Mouse (Mus musculus) E14TG2a.4 (cell line): ENCODE data around the gene Slc30a2.

ENCODE experiments used
- H3K27me3 ChIP-seq: 2 replicates; pipeline ENCODE4 v1.6.1; 2014; ENCODE audit warnings: low read length, control low read depth; ENCODE audit not compliant: insufficient read depth
- H3K36me3 ChIP-seq: 2 replicates; pipeline ENCODE4 v1.6.1; 2014; ENCODE audit warnings: low read length, control low read depth; ENCODE audit not compliant: insufficient read depth
- H3K4me1 ChIP-seq: replicated peaks from 2 replicates; pipeline ENCODE4 v1.6.1; 2014; ENCODE audit warnings: low read depth, low read length, control low read depth
- H3K4me3 ChIP-seq: replicated peaks from 2 replicates; pipeline ENCODE4 v1.5.1; 2014; ENCODE audit warnings: mild to moderate bottlenecking, low read length
- H3K9me3 ChIP-seq: 2 replicates; pipeline ENCODE4 v1.6.1; 2014; ENCODE audit warnings: low read length, control low read depth
- CTCF ChIP-seq: conservative IDR thresholded peaks from 2 replicates; pipeline ENCODE4 v1.5.1; 2014; ENCODE audit warnings: low read length
- NANOG ChIP-seq: IDR thresholded peaks from 2 replicates; pipeline ENCODE4 v1.6.1; 2014; ENCODE audit warnings: borderline replicate concordance, low read length, mixed read lengths
- POU5F1 ChIP-seq: IDR thresholded peaks from 2 replicates; pipeline ENCODE4 v1.6.1; 2014; ENCODE audit warnings: low read length, borderline replicate concordance

The Slc30a2 gene

GRCm38 (mm10) chr4:134359649-134360048 lies 16.7 kb downstream of the Slc30a2 start:
- TF ChIP-seq POU5F1 (no peak), CTCF (no peak), NANOG (no peak)
- no peaks in the 10 kb centered on the region for H3K9me3 ChIP-seq
- peaks cover 63% of the 10 kb centered on the region for H3K4me1 ChIP-seq
- no peak overlapping the region for H3K4me3 ChIP-seq
- no peaks in the 10 kb centered on the region for H3K36me3 ChIP-seq
- H3K27me3 ChIP-seq: peaks cover 5% of the 10 kb centered on the region; the same call in 1 of the 2 replicates

DNA sequence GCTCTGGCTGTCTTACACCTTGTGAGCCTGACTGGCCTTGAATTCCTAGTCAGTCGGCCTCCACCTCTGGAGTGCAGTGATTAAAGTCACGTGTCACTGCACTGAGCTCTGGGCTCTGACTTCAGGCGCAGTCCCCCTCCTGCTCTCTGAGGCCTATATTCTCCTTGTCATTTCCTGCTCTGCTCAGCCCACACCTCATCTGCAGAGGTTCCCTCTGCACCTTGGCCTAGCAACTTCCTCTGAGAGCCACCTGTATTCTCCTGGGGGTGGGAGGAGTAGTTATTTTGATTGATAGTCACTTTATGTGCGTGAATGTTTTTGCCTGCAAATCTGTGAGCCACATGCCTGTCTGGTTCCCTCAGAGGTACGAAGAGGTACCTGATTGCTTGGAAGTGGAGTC lies 18.2 kb downstream of the Slc30a2 start:
- no peak for TF ChIP-seq POU5F1
- no peak for TF ChIP-seq NANOG
- no peak for TF ChIP-seq CTCF
- Histone ChIP-seq H3K36me3 (no peaks in the 10 kb centered on the region), H3K4me3 (no peak overlapping the region), H3K27me3 (peaks cover 16% of the 10 kb centered on the region), H3K9me3 (no peaks in the 10 kb centered on the region), H3K4me1 (peaks cover 61% of the 10 kb centered on the region)

DNA sequence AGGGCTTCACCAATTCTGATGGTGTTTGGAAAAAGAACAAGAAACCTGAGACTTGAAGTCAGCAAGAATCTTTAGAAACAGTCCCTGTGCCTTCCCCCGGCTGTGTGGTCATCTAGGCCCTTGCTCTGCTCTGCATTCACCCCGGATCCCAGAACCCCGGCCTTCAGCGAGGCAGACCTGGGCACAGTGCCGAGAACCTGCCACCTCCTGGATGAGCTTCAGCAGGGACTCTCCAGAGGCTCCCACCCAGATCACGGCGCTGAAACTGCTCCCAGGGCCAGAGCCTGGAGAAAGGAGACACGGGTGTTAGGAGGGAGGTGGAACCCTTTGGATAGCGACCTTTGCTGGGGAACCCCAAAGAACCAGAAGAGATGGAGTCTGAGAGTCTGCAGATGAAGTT lies 19.1 kb downstream of the Slc30a2 start:
- Histone ChIP-seq H3K9me3 (no peaks in the 10 kb centered on the region), H3K4me3 (no peak overlapping the region), H3K4me1 (peaks cover 53% of the 10 kb centered on the region), H3K27me3 (peaks cover 15% of the 10 kb centered on the region), H3K36me3 (no peaks in the 10 kb centered on the region)
- TF ChIP-seq CTCF: no peak
- TF ChIP-seq POU5F1: no peak
- no peak for TF ChIP-seq NANOG

- Histone ChIP-seq H3K9me3 (no peaks in the 10 kb centered on the region), H3K36me3 (no peaks in the 10 kb centered on the region), H3K4me1 (peaks cover 50% of the 10 kb centered on the region), H3K4me3 (peak overlapping the region; percentile 27; the same call in 1 of the 2 replicates), H3K27me3 (peaks cover 13% of the 10 kb centered on the region; the same call in 1 of the 2 replicates)
- TF ChIP-seq NANOG (no peak), CTCF (no peak), POU5F1 (no peak)
Measured at GRCm38 (mm10) chr4:134362586-134362985, 19.6 kb downstream of the Slc30a2 start.

DNA sequence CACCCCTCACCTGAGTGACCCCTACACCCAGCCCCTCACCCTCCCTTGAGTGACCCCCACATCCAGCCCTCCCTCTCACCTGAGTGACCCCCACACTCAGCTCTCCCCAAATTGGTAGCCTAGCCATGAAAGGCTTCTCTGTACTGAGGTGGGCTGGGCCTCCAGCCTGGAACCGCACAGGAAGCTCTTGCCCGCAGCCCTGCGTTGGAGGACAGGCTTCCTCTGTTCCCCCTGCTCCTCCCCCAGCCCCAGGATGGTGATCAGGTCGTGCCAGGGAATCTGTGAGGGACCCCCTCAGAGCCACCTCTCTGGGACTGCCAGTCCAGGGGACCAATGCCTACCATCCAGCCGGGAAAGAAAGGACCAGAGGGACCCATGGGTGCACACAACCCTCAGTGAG lies 22.3 kb downstream of the Slc30a2 start:
- Histone ChIP-seq H3K4me3 (no peak overlapping the region), H3K9me3 (no peaks in the 10 kb centered on the region), H3K4me1 (peaks cover 54% of the 10 kb centered on the region), H3K27me3 (peaks cover 33% of the 10 kb centered on the region), H3K36me3 (no peaks in the 10 kb centered on the region)
- TF ChIP-seq CTCF (no peak), POU5F1 (no peak), NANOG (no peak)

DNA sequence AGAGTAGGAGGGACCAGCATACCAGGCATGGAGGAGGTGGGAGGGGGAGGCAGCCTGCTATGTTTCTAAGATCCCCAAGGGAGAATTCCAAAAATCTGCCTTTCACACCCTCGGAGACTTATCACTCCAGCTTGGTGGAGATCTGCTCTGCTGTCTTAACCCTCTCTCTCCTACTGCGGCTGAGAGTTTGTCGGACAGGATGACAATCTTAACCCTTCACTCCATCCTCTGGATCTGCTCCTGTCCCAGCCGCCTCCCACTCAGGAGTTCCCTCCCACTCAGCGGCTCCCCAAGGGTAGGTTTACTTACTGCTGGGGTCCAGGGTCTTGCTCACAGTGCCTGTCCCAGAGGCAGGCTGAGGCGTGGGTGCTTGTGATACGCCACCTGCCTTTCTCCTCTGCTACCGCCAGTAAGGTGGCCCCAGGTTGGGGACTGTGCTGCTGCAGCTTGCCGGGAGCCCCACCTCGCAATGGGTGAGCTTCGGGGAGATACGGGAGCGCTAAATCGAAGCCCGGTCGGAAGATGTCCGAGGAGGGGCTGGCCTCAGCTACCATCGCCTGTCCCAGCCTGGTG lies 27.8 kb downstream of the Slc30a2 start:
- Histone ChIP-seq H3K36me3 (no peaks in the 10 kb centered on the region), H3K9me3 (no peaks in the 10 kb centered on the region), H3K27me3 (peaks cover 42% of the 10 kb centered on the region), H3K4me3 (peak overlapping the region; percentile 83), H3K4me1 (peaks cover 69% of the 10 kb centered on the region)
- no peak for TF ChIP-seq NANOG
- no peak for TF ChIP-seq CTCF
- TF ChIP-seq POU5F1: no peak

- TF ChIP-seq CTCF (no peak), NANOG (no peak), POU5F1 (no peak)
- Histone ChIP-seq H3K4me3 (peak overlapping the region; percentile 83), H3K36me3 (no peaks in the 10 kb centered on the region), H3K27me3 (peaks cover 40% of the 10 kb centered on the region), H3K4me1 (peaks cover 72% of the 10 kb centered on the region), H3K9me3 (no peaks in the 10 kb centered on the region)
Measured at GRCm38 (mm10) chr4:134371316-134371855, 28.4 kb downstream of the Slc30a2 start.

- TF ChIP-seq POU5F1: no peak
- TF ChIP-seq NANOG: no peak
- TF ChIP-seq CTCF: no peak
- H3K36me3 ChIP-seq: no peaks in the 10 kb centered on the region
- H3K4me3 ChIP-seq: peak overlapping the region; percentile 83
- H3K27me3 ChIP-seq: peaks cover 40% of the 10 kb centered on the region
- H3K9me3 ChIP-seq: no peaks in the 10 kb centered on the region
- H3K4me1 ChIP-seq: peaks cover 80% of the 10 kb centered on the region
Measured at GRCm38 (mm10) chr4:134372294-134372747, 29.3 kb downstream of the Slc30a2 start.

- Histone ChIP-seq H3K9me3 (no peaks in the 10 kb centered on the region), H3K36me3 (no peaks in the 10 kb centered on the region), H3K4me3 (no peak overlapping the region), H3K4me1 (peaks cover 77% of the 10 kb centered on the region), H3K27me3 (peaks cover 38% of the 10 kb centered on the region)
- TF ChIP-seq POU5F1: no peak
- TF ChIP-seq CTCF: no peak
- TF ChIP-seq NANOG: no peak
Measured at GRCm38 (mm10) chr4:134373295-134373694, 30.3 kb downstream of the Slc30a2 start.
